In the genomic region with DNA sequence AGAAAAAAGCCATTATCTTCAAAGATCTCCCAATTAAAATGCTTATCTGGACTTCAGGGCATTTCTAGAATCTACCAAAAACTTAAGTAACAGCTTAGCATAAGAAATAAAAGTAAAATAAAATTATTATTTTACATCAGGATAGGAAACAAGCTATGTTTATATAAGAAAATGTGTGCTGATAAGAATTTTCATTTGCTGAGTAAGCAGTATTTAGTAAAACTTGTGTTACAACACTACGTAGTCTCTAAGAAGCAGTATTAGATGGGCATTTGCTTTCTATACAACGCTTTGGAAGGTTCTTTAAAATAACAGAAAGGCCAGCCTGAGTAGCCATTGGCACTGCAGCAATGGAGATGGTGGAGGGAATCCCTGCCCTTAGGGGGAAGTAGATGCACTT, we compare ENCODE assay signal across 22 mouse cellular contexts. TPM values are rescaled to one million over a fixed set of nuclear protein-coding genes. Genes with fewer than 3 reads are reported as not detected.
DNase-seq lines count a peak whose midpoint lies in the region; ATAC-seq and TF ChIP-seq lines count a peak whose summit lies in the region.
"Had no signal": no experiment of that assay in that cellular context is flagged by ENCODE, and none has a peak within 500 bp of the region (broad histone marks: within the 10 kb centered on the region; RNA-seq: fewer than 3 reads in every experiment).

No protein-coding gene starts in this region.

- H3K4me3 ChIP-seq in layer of hippocampus, adult 2 months, result no peak overlapping the region
- no peak overlapping the region for H3K4me3 ChIP-seq in liver, embryonic 15.5 days (replicated peaks)
- H3K4me3 ChIP-seq in bone marrow, adult 2 months (replicated peaks; ENCODE audit: control insufficient read depth, low read depth, low read length), result no peak overlapping the region
- H3K4me3 ChIP-seq in macrophage (ENCODE audit: inconsistent target), result no peak overlapping the region
- no peak overlapping the region for H3K4me3 ChIP-seq in hindbrain, embryonic 13.5 days
- H3K4me3 ChIP-seq: embryonic facial prominence, embryonic 12.5 days; embryonic facial prominence, embryonic 15.5 days had no signal

- peak overlapping the region; percentile 76 for H3K27ac ChIP-seq in layer of hippocampus, adult 2 months
- H3K27ac ChIP-seq in liver, embryonic 15.5 days (replicated peaks), result 0 out of 2 replicates have a peak overlapping the region, but pooled peaks have one; percentile 19
- H3K27ac ChIP-seq in bone marrow, adult 2 months (ENCODE audit: control insufficient read depth, insufficient read depth, low read depth, low read length, poor library complexity), result peak overlapping the region; percentile 5; the same call in 1 of the 2 replicates
- H3K27ac ChIP-seq in macrophage, result peak overlapping the region; percentile 82
- H3K27ac ChIP-seq in hindbrain, embryonic 13.5 days, result no peak overlapping the region
- H3K27ac ChIP-seq: embryonic facial prominence, embryonic 12.5 days; embryonic facial prominence, embryonic 15.5 days; gastrocnemius, adult 2 months; hindbrain, embryonic 14.5 days; hindbrain, postnatal 0 days had no signal

- no peak for TF ChIP-seq CTCF in layer of hippocampus, adult 2 months (conservative IDR thresholded peaks at IDR 0.05)
- TF ChIP-seq CTCF in bone marrow, adult 2 months (IDR thresholded peaks at IDR 0.05; ENCODE audit: control insufficient read depth, insufficient read depth, low read length), result no peak

- no peak for ATAC-seq in liver, embryonic 15.5 days (ENCODE audit: insufficient read depth)
- ATAC-seq in hindbrain, embryonic 13.5 days (ENCODE audit: low FRiP score), result no peak

- no peak for DNase-seq in layer of hippocampus, adult 2 months (ENCODE audit: low spot score in 2 of 2)
- no peak for DNase-seq in layer of hippocampus, postnatal 25 days (ENCODE audit: extremely low spot score in 1 of 2, low spot score in 1 of 2)
- no peak for DNase-seq in liver
- DNase-seq in lung, postnatal 10 days, result no peak
- DNase-seq: adrenal gland, adult 2 months; adrenal gland, postnatal 14 days; cerebellum, adult 18-20 months; cerebellum, adult 9-10 months; cerebellum, postnatal 14 days; forebrain, postnatal 0 days; gastrocnemius, adult 2 months; gastrocnemius, postnatal 14 days had no signal

- no peak overlapping the region for H3K4me2 ChIP-seq in liver, embryonic 15.5 days
- H3K4me2 ChIP-seq in hindbrain, embryonic 13.5 days, result no peak overlapping the region
- H3K4me2 ChIP-seq: embryonic facial prominence, embryonic 12.5 days; embryonic facial prominence, embryonic 15.5 days; heart, embryonic 11.5 days had no signal

- no peak for TF ChIP-seq POLR2A in bone marrow, adult 2 months (IDR thresholded peaks at IDR 0.05; ENCODE audit: borderline replicate concordance, control insufficient read depth, low read depth, low read length)

- H3K9me3 ChIP-seq in liver, embryonic 15.5 days (replicated peaks), result no peaks in the 10 kb centered on the region
- no peaks in the 10 kb centered on the region for H3K9me3 ChIP-seq in hindbrain, embryonic 13.5 days
- H3K9me3 ChIP-seq: embryonic facial prominence, embryonic 12.5 days; embryonic facial prominence, embryonic 15.5 days had no signal

- WGBS in liver, embryonic 15.5 days (ENCODE audit: insufficient replicate concordance), result 72% methylated on average over 2 of the region's 2 CpGs
- 81% methylated on average over 2 of the region's 2 CpGs for WGBS in bone marrow, adult 2 months
- 92% methylated on average over 2 of the region's 2 CpGs for whole genome bisulfite sequencing in macrophage (ENCODE audit: missing documents)
- 93% methylated on average over 2 of the region's 2 CpGs for WGBS in hindbrain, embryonic 13.5 days

- H3K36me3 ChIP-seq in liver, embryonic 15.5 days (replicated peaks), result no peaks in the 10 kb centered on the region
- no peaks in the 10 kb centered on the region for H3K36me3 ChIP-seq in macrophage (ENCODE audit: inconsistent target)
- peaks cover 11% of the 10 kb centered on the region; the same call in 1 of the 2 replicates for H3K36me3 ChIP-seq in hindbrain, embryonic 13.5 days
- H3K36me3 ChIP-seq: embryonic facial prominence, embryonic 12.5 days; embryonic facial prominence, embryonic 15.5 days had no signal

- H3K9ac ChIP-seq in liver, embryonic 15.5 days, result no peak overlapping the region
- no peak overlapping the region for H3K9ac ChIP-seq in hindbrain, embryonic 13.5 days
- H3K9ac ChIP-seq: embryonic facial prominence, embryonic 12.5 days; embryonic facial prominence, embryonic 15.5 days; forebrain, postnatal 0 days; hindbrain, embryonic 14.5 days had no signal

- no peaks in the 10 kb centered on the region for H3K4me1 ChIP-seq in liver, embryonic 15.5 days (replicated peaks)
- H3K4me1 ChIP-seq in bone marrow, adult 2 months (ENCODE audit: control insufficient read depth, insufficient read depth, low read length), result peaks cover 9% of the 10 kb centered on the region
- peaks cover 6% of the 10 kb centered on the region for H3K4me1 ChIP-seq in hindbrain, embryonic 13.5 days (replicated peaks)
- H3K4me1 ChIP-seq: embryonic facial prominence, embryonic 12.5 days; embryonic facial prominence, embryonic 15.5 days had no signal

- H3K27me3 ChIP-seq in liver, embryonic 15.5 days, result no peaks in the 10 kb centered on the region
- H3K27me3 ChIP-seq in hindbrain, embryonic 13.5 days, result 0 out of 2 replicates have a peak, but pooled peaks cover 2% of the 10 kb centered on the region
- H3K27me3 ChIP-seq: embryonic facial prominence, embryonic 12.5 days; embryonic facial prominence, embryonic 15.5 days had no signal

- no peaks in the 10 kb centered on the region for H3K79me2 ChIP-seq in macrophage (ENCODE audit: inconsistent target)

RNA-seq across cellular contexts. Expression of a gene that starts 0.7 kb away (rescaled TPM):
- 10 to 100 TPM; 38.5 to 43.3 TPM for total RNA-seq in layer of hippocampus, adult 2 months (2021)
- total RNA-seq in layer of hippocampus, postnatal 25 days (2021), result 10 to 100 TPM; 45.8 to 52.1 TPM
- polyA plus RNA-seq in liver, embryonic 15.5 days (2015; fragmentation: Nextera tagmentation; extraction: Ambion mirVana), result 2.6 and 3.3 TPM in 2 replicates
- polyA plus RNA-seq in bone marrow, adult 2 months (2011; ENCODE audit: insufficient read depth, insufficient read length, low replicate concordance, missing spikeins), result 2.4 and 6.3 TPM in 2 replicates
- 1 to 10 TPM in 21 of 26 experiments, under 1 TPM in 2, not detected in 3; 0.58 to 8.5 (median 3.7) TPM for total RNA-seq in macrophage (2018; cell fraction: chromatin; rRNA removed)
- 10 to 100 TPM in 11 of 26 experiments, 1 to 10 TPM in 15; 4.2 to 13.4 (median 7.8) TPM for total RNA-seq in macrophage (2018; cell fraction: cytosol; rRNA removed)
- 10 to 100 TPM in 6 of 26 experiments, 1 to 10 TPM in 19, under 1 TPM in 1; 0.79 to 15.2 (median 5.8) TPM for total RNA-seq in macrophage (2018; cell fraction: nucleus; rRNA removed)
- 11.1 to 13.5 TPM (median 11.2 TPM) in 3 replicates for polyA plus RNA-seq in macrophage (2018)
- 10.2 and 10.9 TPM in 2 replicates for polyA plus RNA-seq in hindbrain, embryonic 13.5 days (2015; fragmentation: Nextera tagmentation; extraction: Ambion mirVana)
- total RNA-seq: MEL had no signal

RNA-seq across cellular contexts. Expression of a gene that starts 52.7 kb away (rescaled TPM):
- 10 to 100 TPM in 1 of 2 experiments, 1 to 10 TPM in 1; 9.4 to 10.1 TPM for total RNA-seq in layer of hippocampus, adult 2 months (2021)
- 10 to 100 TPM in 1 of 2 experiments, 1 to 10 TPM in 1; 9.3 to 10.4 TPM for total RNA-seq in layer of hippocampus, postnatal 25 days (2021)
- polyA plus RNA-seq in liver, embryonic 15.5 days (2015; fragmentation: Nextera tagmentation; extraction: Ambion mirVana), result 3.2 and 3.8 TPM in 2 replicates
- polyA plus RNA-seq in bone marrow, adult 2 months (2011; ENCODE audit: insufficient read depth, insufficient read length, low replicate concordance, missing spikeins), result 1.2 and 2.2 TPM in 2 replicates
- total RNA-seq in macrophage (2018; cell fraction: chromatin; rRNA removed), result 10 to 100 TPM in 5 of 26 experiments, 1 to 10 TPM in 20, under 1 TPM in 1; 0.34 to 30.4 (median 4.6) TPM
- total RNA-seq in macrophage (2018; cell fraction: cytosol; rRNA removed), result 10 to 100 TPM in 24 of 26 experiments, 1 to 10 TPM in 2; 9.7 to 46.8 (median 16.9) TPM
- 10 to 100 TPM in 25 of 26 experiments, 1 to 10 TPM in 1; 6.6 to 58.2 (median 22.0) TPM for total RNA-seq in macrophage (2018; cell fraction: nucleus; rRNA removed)
- 9.9 to 20.0 TPM (median 15.2 TPM) in 3 replicates for polyA plus RNA-seq in macrophage (2018)
- polyA plus RNA-seq in hindbrain, embryonic 13.5 days (2015; fragmentation: Nextera tagmentation; extraction: Ambion mirVana), result 1.2 and 1.7 TPM in 2 replicates
- total RNA-seq: MEL had no signal
